Mouse (Mus musculus) embryonic facial prominence, embryonic 11.5 days (tissue): ENCODE measurements around the gene Foxp4. TPM values are rescaled to one million over a fixed set of nuclear protein-coding genes. Genes with fewer than 3 reads are reported as not detected.

ENCODE experiments used
- ATAC-seq: fragments of 200-750 bp; cut with Nextera tagmentation; replicated peaks from 2 replicates; pipeline ENCODE4 v1.8.0; 2017; ENCODE audit warnings: low read depth; ENCODE audit not compliant: insufficient number of reproducible peaks, low FRiP score, low TSS enrichment
- DNase-seq: peaks from one replicate; pipeline ENCODE4 v3.0.0-alpha.2; 2015; ENCODE audit warnings: low spot score
- H3K27ac ChIP-seq: fragments of 300-500 bp; sonication (generic); replicated peaks from 2 replicates; pipeline ENCODE4 v1.5.1; 2014; ENCODE audit warnings: mild to moderate bottlenecking, low read depth, low read length, control low read depth
- H3K27me3 ChIP-seq: fragments of 300-500 bp; sonication (generic); 2 replicates; pipeline ENCODE4 v1.6.1; 2014; ENCODE audit warnings: mild to moderate bottlenecking, low read length, moderate library complexity, mixed read lengths; ENCODE audit not compliant: control insufficient read depth, insufficient read depth
- H3K36me3 ChIP-seq: fragments of 300-500 bp; sonication (generic); replicated peaks from 2 replicates; pipeline ENCODE4 v1.6.1; 2014; ENCODE audit warnings: low read depth, mild to moderate bottlenecking, low read length, moderate library complexity, mixed read lengths; ENCODE audit not compliant: control insufficient read depth, insufficient read depth
- H3K4me1 ChIP-seq: fragments of 300-500 bp; sonication (generic); 2 replicates; pipeline ENCODE4 v1.6.1; 2014; ENCODE audit warnings: low read length, mixed read lengths; ENCODE audit not compliant: control insufficient read depth, insufficient read depth
- H3K4me2 ChIP-seq: fragments of 300-500 bp; sonication (generic); 2 replicates; pipeline ENCODE4 v1.6.1; 2014; ENCODE audit warnings: low read depth, mild to moderate bottlenecking, control low read depth, low read length, moderate library complexity
- H3K4me3 ChIP-seq: fragments of 300-500 bp; sonication (generic); 2 replicates; pipeline ENCODE4 v1.5.1; 2014; ENCODE audit warnings: low read depth, low read length, control low read depth
- H3K9ac ChIP-seq: fragments of 300-500 bp; sonication (generic); replicated peaks from 2 replicates; pipeline ENCODE4 v1.6.1; 2014; ENCODE audit warnings: mild to moderate bottlenecking, control low read depth, low read length
- H3K9me3 ChIP-seq: fragments of 300-500 bp; sonication (generic); replicated peaks from 2 replicates; pipeline ENCODE4 v1.6.1; 2016; ENCODE audit warnings: mild to moderate bottlenecking, low read length, inconsistent platforms, mixed read lengths; ENCODE audit not compliant: control insufficient read depth
- WGBS: fragments of 180-500 bp; shearing (Covaris S2); extraction: QIAGEN DNeasy Blood & Tissue Kit; methylation state at CpG from one replicate; pipeline ENCODE4 v1.1.7; 2014; 5-methylcytosine and 5-hydroxymethylcytosine counted together
- polyA plus RNA-seq: library from polyadenylated mRNA; unstranded; fragments of >200 nt; fragmentation: Nextera tagmentation; extraction: Ambion mirVana; gene quantifications from 2 replicates; pipeline ENCODE4 v1.2.1, GENCODE M21; 2014

Foxp4 gene
- polyA plus RNA-seq, 1 experiment from 2014 or later, result 29.0 TPM

DNA sequence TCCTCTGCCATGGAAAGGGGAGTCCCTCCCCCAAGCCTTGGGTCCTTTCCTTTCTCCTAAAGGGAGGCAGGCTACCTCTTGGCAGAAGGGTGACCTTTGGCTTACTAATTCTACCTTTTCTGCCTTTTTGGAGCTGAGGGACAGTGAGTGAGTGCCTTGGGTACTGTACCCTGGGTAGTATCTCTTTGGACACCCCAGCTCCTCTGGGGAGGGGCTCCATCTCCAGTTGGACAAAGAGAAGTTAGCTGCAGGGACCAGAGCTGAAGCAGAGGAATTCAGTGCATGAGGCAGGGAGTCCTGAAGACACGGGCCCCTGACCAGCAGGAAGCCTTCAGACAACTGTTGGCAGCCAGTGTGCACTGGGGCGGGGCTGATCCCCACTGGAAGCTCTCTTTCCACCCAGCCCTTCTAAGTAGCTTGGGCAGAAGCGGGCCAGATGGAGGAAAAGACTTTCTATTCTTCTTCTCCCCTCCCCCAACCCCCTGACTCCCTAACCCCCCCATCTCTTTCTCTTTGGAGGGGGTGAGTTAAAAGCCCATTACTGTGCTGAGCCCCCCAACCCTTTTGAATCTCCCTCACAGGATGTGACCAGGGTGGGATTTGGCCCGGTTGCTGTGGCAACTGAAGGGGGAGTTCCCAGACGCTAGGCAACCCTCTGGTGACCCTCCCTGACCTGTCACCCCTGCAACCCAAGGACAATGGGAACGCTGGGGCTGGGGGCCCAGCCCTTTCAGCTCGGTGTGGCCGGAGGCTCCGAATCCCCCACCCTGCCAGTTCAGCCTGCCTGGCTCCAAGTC, 26.3 kb downstream of the Foxp4 start:
- Histone ChIP-seq H3K27ac (peak overlapping the region; percentile 10; the same call in 1 of the 2 replicates), H3K9me3 (no peaks in the 10 kb centered on the region), H3K4me2 (no peak overlapping the region), H3K36me3 (peaks cover 7% of the 10 kb centered on the region), H3K4me1 (peaks cover 17% of the 10 kb centered on the region), H3K9ac (no peak overlapping the region), H3K4me3 (no peak overlapping the region), H3K27me3 (no peaks in the 10 kb centered on the region)
- 4% methylated on average over 9 of the region's 9 CpGs for WGBS
- DNase-seq (peak; percentile 67), ATAC-seq (peak; percentile 78)

DNA sequence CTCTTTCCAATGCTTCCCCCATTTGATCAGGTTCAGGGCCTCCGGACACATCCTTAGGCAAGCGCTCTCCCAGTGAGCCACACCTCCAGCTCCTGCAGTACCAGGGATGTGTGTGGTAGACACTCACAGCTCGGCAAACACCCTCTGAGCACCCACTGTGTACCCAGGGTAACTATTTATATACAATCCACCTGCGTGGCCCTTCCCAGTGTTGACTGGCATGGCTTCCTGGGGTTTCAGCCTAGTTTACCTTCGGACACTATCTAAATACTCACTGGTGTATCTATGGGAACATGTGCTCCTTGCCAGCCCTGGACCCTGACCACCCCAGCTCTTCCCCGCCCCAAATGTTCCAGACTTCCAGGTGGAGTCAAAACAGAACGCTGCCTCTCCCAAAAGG, 34.7 kb downstream of the Foxp4 start:
- no peak overlapping the region for H3K4me3 ChIP-seq
- no peak overlapping the region for H3K9ac ChIP-seq
- no peaks in the 10 kb centered on the region for H3K27me3 ChIP-seq
- H3K4me1 ChIP-seq, result peaks cover 19% of the 10 kb centered on the region
- DNase-seq, result no peak
- no peaks in the 10 kb centered on the region; the same call in 1 of the 2 replicates for H3K36me3 ChIP-seq
- no peak overlapping the region for H3K4me2 ChIP-seq
- H3K27ac ChIP-seq, result no peak overlapping the region
- 61% methylated on average over 7 of the region's 7 CpGs for WGBS
- no peak for ATAC-seq
- H3K9me3 ChIP-seq, result no peaks in the 10 kb centered on the region

DNA sequence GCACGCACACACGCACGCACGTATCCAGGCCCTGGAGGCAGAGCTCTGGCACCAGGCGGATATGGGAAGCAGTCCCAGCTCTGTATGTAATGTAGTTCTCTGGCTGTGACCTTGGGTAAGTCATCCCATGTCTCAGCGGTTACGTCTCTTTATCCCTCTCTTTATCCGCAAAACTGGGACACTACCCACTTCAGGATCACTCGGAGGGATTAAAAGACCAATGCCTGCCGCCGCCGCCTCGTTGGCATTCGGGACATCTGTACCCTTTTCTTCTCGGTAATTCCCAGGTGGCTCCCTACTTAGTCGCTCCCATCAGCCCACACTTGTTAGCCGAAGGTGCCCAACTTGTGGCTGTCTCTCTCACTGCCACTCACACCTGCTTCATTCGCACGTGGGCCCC, 35.2 kb downstream of the Foxp4 start:
- no peaks in the 10 kb centered on the region; the same call in 1 of the 2 replicates for H3K36me3 ChIP-seq
- H3K4me1 ChIP-seq, result peaks cover 19% of the 10 kb centered on the region
- no peak overlapping the region for H3K27ac ChIP-seq
- ATAC-seq (no peak), DNase-seq (no peak)
- no peaks in the 10 kb centered on the region for H3K9me3 ChIP-seq
- 47% methylated on average over 19 of the region's 19 CpGs for WGBS
- no peak overlapping the region for H3K9ac ChIP-seq
- H3K4me3 ChIP-seq, result no peak overlapping the region
- H3K4me2 ChIP-seq, result no peak overlapping the region
- H3K27me3 ChIP-seq, result no peaks in the 10 kb centered on the region

DNA sequence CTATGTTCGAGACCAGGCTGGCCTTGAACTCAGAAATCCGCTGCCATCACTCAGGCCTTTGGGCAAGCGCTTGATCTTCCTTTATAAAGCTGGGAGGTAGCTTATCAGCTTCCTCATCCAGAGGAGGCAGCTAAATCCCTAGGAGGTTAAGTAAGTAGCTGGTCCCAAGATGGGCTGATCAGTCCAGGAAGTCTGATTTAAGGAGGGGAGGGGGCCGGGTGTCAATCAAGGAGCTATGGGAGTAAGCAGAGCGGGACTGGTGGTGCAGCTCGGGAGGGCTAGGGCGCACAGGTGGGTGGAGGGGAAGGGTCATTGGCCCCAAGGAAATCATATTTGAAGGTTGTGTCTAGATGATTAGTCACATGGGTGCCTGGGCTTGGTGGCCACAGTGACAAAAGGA, 35.8 kb downstream of the Foxp4 start:
- peak overlapping the region; percentile 76; the same call in 1 of the 2 replicates for H3K27ac ChIP-seq
- H3K9ac ChIP-seq, result no peak overlapping the region
- 58% methylated on average over 7 of the region's 7 CpGs for WGBS
- peaks cover 19% of the 10 kb centered on the region for H3K4me1 ChIP-seq
- no peak overlapping the region for H3K4me3 ChIP-seq
- ATAC-seq, result no peak
- H3K4me2 ChIP-seq, result no peak overlapping the region
- H3K36me3 ChIP-seq, result no peaks in the 10 kb centered on the region; the same call in none of the 2 replicates
- no peak for DNase-seq
- no peaks in the 10 kb centered on the region for H3K9me3 ChIP-seq
- no peaks in the 10 kb centered on the region for H3K27me3 ChIP-seq

DNA sequence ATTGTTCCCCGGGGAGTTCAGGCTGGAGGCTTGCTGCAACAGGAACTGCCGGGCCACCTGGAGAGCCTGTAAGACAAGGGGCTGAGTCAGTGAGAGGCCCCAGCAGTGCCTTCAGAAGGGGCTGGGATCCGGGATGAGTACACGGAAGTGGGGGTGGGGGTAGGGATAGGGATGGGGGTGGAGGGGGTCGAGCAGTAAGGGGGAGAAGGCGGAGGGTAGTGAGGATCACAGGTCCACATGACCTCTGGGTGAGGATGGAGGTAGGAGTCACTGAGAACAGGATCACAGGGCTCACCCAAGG, 36.3 kb downstream of the Foxp4 start:
- ATAC-seq, result peak; percentile 49
- H3K4me3 ChIP-seq, result no peak overlapping the region
- no peaks in the 10 kb centered on the region for H3K9me3 ChIP-seq
- H3K27me3 ChIP-seq, result no peaks in the 10 kb centered on the region
- H3K4me1 ChIP-seq, result peaks cover 19% of the 10 kb centered on the region
- peak overlapping the region; percentile 43; the same call in 1 of the 2 replicates for H3K9ac ChIP-seq
- H3K4me2 ChIP-seq, result peak overlapping the region; percentile 13; the same call in 1 of the 2 replicates
- 12% methylated on average over 6 of the region's 6 CpGs for WGBS
- H3K36me3 ChIP-seq, result no peaks in the 10 kb centered on the region; the same call in 1 of the 2 replicates
- DNase-seq, result peak; percentile 40
- H3K27ac ChIP-seq, result peak overlapping the region; percentile 76

DNA sequence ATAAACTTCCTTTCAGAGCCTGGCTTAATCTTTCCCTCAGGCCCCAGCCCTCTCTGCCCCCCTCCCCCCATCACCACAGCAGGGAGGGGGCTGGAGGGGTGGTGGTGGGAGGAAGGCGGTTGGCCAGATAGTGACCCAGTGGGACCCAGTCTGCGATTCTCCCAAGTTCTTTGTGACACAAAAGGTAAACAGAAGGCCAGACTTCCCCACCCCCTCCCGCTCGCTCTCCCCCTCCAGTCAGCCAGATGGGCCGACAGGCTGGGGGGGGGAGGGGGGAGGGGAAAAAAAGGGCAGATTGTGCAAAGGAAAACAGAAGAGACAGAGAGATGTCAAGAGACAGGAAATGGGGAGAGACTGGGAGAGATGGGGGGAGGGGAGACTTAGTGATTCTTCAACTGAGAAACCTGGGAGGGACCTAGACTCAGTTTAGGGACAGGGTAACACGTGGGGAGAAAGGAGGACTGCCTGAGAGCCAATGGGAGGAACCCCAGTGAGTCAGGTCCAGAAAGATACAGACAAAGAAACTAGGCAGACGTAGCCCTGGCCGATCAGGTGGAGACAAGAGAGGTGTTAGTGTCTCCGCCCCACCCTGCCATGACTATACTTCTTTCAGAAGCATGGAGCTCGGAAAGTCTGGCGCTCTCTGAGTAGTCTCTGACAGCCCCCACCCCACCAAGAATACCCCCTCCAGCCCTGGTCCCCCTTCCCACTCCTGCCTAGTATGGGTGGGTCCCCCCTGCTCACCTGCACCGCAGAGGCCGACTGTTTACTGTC, 36.9 kb downstream of the Foxp4 start:
- H3K4me1 ChIP-seq, result peaks cover 19% of the 10 kb centered on the region
- no peaks in the 10 kb centered on the region; the same call in 1 of the 2 replicates for H3K36me3 ChIP-seq
- ATAC-seq (peak; percentile 54), DNase-seq (peak; percentile 77)
- H3K9me3 ChIP-seq, result no peaks in the 10 kb centered on the region
- 8% methylated on average over 13 of the region's 13 CpGs for WGBS
- H3K9ac ChIP-seq, result peak overlapping the region; percentile 43; the same call in 1 of the 2 replicates
- H3K27ac ChIP-seq, result peak overlapping the region; percentile 76
- H3K4me2 ChIP-seq, result peak overlapping the region; percentile 13; the same call in 1 of the 2 replicates
- H3K27me3 ChIP-seq, result no peaks in the 10 kb centered on the region
- no peak overlapping the region for H3K4me3 ChIP-seq

DNA sequence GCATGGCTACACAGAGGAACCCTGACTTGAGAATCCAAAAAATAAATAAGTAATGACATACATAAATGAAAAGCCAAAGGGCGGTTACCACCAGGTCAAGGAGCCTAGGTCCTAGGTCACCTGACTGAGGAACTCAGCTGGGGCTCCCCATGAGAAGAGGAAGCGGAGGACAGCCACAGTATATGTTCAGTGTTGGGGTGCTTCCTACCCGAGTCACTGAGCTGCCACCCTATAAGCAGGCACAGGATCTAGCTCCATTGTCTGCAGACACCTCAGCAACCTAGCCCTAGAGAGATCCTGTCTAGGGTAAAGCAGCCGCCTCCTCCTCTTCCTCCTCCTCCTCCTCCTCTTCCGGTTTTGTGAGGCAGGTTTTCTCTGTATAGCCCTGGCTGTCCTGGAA, 41.3 kb downstream of the Foxp4 start:
- H3K4me2 ChIP-seq, result no peak overlapping the region
- H3K9ac ChIP-seq, result no peak overlapping the region
- H3K4me3 ChIP-seq, result no peak overlapping the region
- H3K27me3 ChIP-seq, result no peaks in the 10 kb centered on the region
- no peak for DNase-seq
- 77% methylated on average over 5 of the region's 5 CpGs for whole genome bisulfite sequencing
- H3K36me3 ChIP-seq, result no peaks in the 10 kb centered on the region; the same call in none of the 2 replicates
- no peak overlapping the region for H3K27ac ChIP-seq
- no peak for ATAC-seq
- peaks cover 42% of the 10 kb centered on the region for H3K4me1 ChIP-seq
- H3K9me3 ChIP-seq, result no peaks in the 10 kb centered on the region

DNA sequence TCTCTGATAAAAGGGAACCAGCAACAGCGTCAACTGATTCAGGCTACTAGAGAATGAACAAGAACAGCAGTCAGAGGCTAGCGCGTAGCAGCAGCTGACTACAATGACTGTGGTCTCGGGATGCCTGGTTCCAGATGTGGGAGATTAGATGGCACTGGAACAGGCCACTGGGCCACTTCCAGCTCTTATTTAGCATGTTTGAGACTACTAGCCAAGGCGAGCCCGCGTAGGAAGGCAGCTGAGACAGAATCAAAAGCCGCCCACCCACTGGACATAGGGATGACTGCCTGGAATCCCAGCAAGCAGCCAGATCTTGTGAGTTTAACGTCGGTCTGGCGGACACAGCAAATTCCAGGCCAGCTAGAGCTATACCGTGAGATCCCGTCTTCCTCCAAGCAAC, 43.1 kb downstream of the Foxp4 start:
- no peak overlapping the region; the same call in 1 of the 2 replicates for H3K27ac ChIP-seq

More for the DNA sequence above, 43.1 kb downstream of the Foxp4 start:
- Histone ChIP-seq H3K9me3 (no peaks in the 10 kb centered on the region), H3K4me1 (peaks cover 31% of the 10 kb centered on the region), H3K9ac (no peak overlapping the region), H3K4me2 (no peak overlapping the region), H3K27me3 (no peaks in the 10 kb centered on the region), H3K36me3 (no peaks in the 10 kb centered on the region; the same call in none of the 2 replicates), H3K4me3 (no peak overlapping the region)
- 55% methylated on average over 13 of the region's 13 CpGs for WGBS
- DNase-seq (peak; percentile 79), ATAC-seq (no peak)
